Mouse (Mus musculus): ENCODE data around the gene Zfp874a.

GRCm38 (mm10) chr13:67469274-67469673 is 17.9 kb upstream of the Zfp874a start:
- TF ChIP-seq CTCF (IDR thresholded peaks at IDR 0.05; ENCODE audit: low read depth) (no peak), EP300 (IDR thresholded peaks at IDR 0.05; ENCODE audit: low read depth) (no peak)
